Mouse (Mus musculus): ENCODE measurements around the gene Dedd2. TPM values are rescaled to one million over a fixed set of nuclear protein-coding genes. Genes with fewer than 3 reads are reported as not detected.
A peak's percentile ranks its signal among the peaks of the same experiment; 100 is the strongest.
"Not testable (repeated sequence)": the region's sequence is repeated elsewhere in the genome, so short reads cannot be mapped to it uniquely, and the experiment has no call there.

The Dedd2 gene
- polyA plus RNA-seq (2015; fragmentation: Nextera tagmentation; extraction: Ambion mirVana) = 13.2 and 14.7 TPM in 2 replicates

GRCm38 (mm10) chr7:25220457-25221101, at the start of gene Dedd2:
Dedd2 (minus strand) TSS chr7:25220615.
- no peak for ATAC-seq (ENCODE audit: insufficient number of reproducible peaks, low FRiP score, low TSS enrichment, low read depth)
- H3K36me3 ChIP-seq = peaks cover 16% of the 10 kb centered on the region
- 3% methylated on average over 20 of the region's 20 CpGs for WGBS

GRCm38 (mm10) chr7:25269545-25270271, 49.3 kb upstream of the Dedd2 start:
- Histone ChIP-seq H3K27me3 (no peaks in the 10 kb centered on the region), H3K4me2 (replicated peaks) (peak overlapping the region; percentile 61), H3K36me3 (peaks cover 29% of the 10 kb centered on the region), H3K4me3 (replicated peaks) (peak overlapping the region; percentile 74), H3K9ac (peak overlapping the region; percentile 82), H3K27ac (replicated peaks) (peak overlapping the region; percentile 87; the same call in 1 of the 2 replicates), H3K4me1 (peaks cover 40% of the 10 kb centered on the region), H3K9me3 (replicated peaks) (no peaks in the 10 kb centered on the region)
- no peak for ATAC-seq (ENCODE audit: insufficient number of reproducible peaks, low FRiP score, low TSS enrichment, low read depth)
- WGBS = 74% methylated on average over 8 of the region's 8 CpGs

More at GRCm38 (mm10) chr7:25220457-25221101, at the start of gene Dedd2:
- H3K27ac ChIP-seq (replicated peaks) = peak within 1 kb of the TSS; percentile 93
- H3K4me1 ChIP-seq = peaks cover 38% of the 10 kb centered on the region
- H3K4me3 ChIP-seq (replicated peaks) = peak within 1 kb of the TSS; percentile 82
- H3K9ac ChIP-seq = peak within 1 kb of the TSS; percentile 67
- no peaks in the 10 kb centered on the region for H3K9me3 ChIP-seq (replicated peaks)
- H3K27me3 ChIP-seq = no peaks in the 10 kb centered on the region
- peak within 1 kb of the TSS; percentile 94 for H3K4me2 ChIP-seq (replicated peaks)

- Histone ChIP-seq H3K4me1 (peaks cover 34% of the 10 kb centered on the region), H3K36me3 (peaks cover 29% of the 10 kb centered on the region), H3K27me3 (no peaks in the 10 kb centered on the region), H3K27ac (replicated peaks) (peak overlapping the region; percentile 87), H3K4me3 (replicated peaks) (peak overlapping the region; percentile 74), H3K9ac (peak overlapping the region; percentile 82), H3K9me3 (replicated peaks) (no peaks in the 10 kb centered on the region), H3K4me2 (replicated peaks) (peak overlapping the region; percentile 61)
- ATAC-seq (ENCODE audit: insufficient number of reproducible peaks, low FRiP score, low TSS enrichment, low read depth) = no peak
- 35% methylated on average over 4 of the region's 4 CpGs for WGBS
Observed at GRCm38 (mm10) chr7:25269029-25269428, 48.6 kb upstream of the Dedd2 start.

- Histone ChIP-seq H3K27me3 (no peaks in the 10 kb centered on the region), H3K4me1 (peaks cover 29% of the 10 kb centered on the region), H3K27ac (replicated peaks) (peak overlapping the region; percentile 87), H3K4me3 (replicated peaks) (peak overlapping the region; percentile 74), H3K4me2 (replicated peaks) (peak overlapping the region; percentile 61), H3K36me3 (peaks cover 25% of the 10 kb centered on the region), H3K9me3 (replicated peaks) (no peaks in the 10 kb centered on the region), H3K9ac (peak overlapping the region; percentile 82)
- no peak for ATAC-seq (ENCODE audit: insufficient number of reproducible peaks, low FRiP score, low TSS enrichment, low read depth)
- WGBS = 3% methylated on average over 7 of the region's 7 CpGs
Observed at GRCm38 (mm10) chr7:25268588-25268987, 48.2 kb upstream of the Dedd2 start.

- peak overlapping the region; percentile 82 for H3K9ac ChIP-seq
- H3K4me1 ChIP-seq = peaks cover 22% of the 10 kb centered on the region
- no peaks in the 10 kb centered on the region for H3K9me3 ChIP-seq (replicated peaks)
- peaks cover 18% of the 10 kb centered on the region for H3K36me3 ChIP-seq
- H3K4me2 ChIP-seq (replicated peaks) = peak overlapping the region; percentile 61
- peak overlapping the region; percentile 74 for H3K4me3 ChIP-seq (replicated peaks)
- ATAC-seq (ENCODE audit: insufficient number of reproducible peaks, low FRiP score, low TSS enrichment, low read depth) = peak; percentile 94
- WGBS = under 1% methylated on average over 33 of the region's 33 CpGs
- no peaks in the 10 kb centered on the region for H3K27me3 ChIP-seq
- peak overlapping the region; percentile 96 for H3K27ac ChIP-seq (replicated peaks)
Observed at GRCm38 (mm10) chr7:25267751-25268463, 47.5 kb upstream of the Dedd2 start.

- Histone ChIP-seq H3K4me2 (replicated peaks) (peak within 1 kb of the TSS; percentile 61), H3K27me3 (no peaks in the 10 kb centered on the region), H3K4me1 (peaks cover 22% of the 10 kb centered on the region), H3K36me3 (peaks cover 13% of the 10 kb centered on the region), H3K4me3 (replicated peaks) (peak within 1 kb of the TSS; percentile 74), H3K27ac (replicated peaks) (peak within 1 kb of the TSS; percentile 96), H3K9me3 (replicated peaks) (no peaks in the 10 kb centered on the region), H3K9ac (peak within 1 kb of the TSS; percentile 82)
- WGBS = 2% methylated on average over 29 of the region's 29 CpGs
- peak; percentile 90 for ATAC-seq (ENCODE audit: insufficient number of reproducible peaks, low FRiP score, low TSS enrichment, low read depth)
Observed at GRCm38 (mm10) chr7:25267301-25267750, 46.9 kb upstream of the Dedd2 start, which contains the start of gene Cic. Cic (plus strand) TSS chr7:25267704.

- Histone ChIP-seq H3K27ac (replicated peaks) (peak overlapping the region; percentile 96; the same call in 1 of the 2 replicates), H3K27me3 (no peaks in the 10 kb centered on the region), H3K4me3 (replicated peaks) (peak overlapping the region; percentile 74; the same call in 1 of the 2 replicates), H3K36me3 (peaks cover 3% of the 10 kb centered on the region), H3K9ac (no peak overlapping the region), H3K4me2 (replicated peaks) (peak overlapping the region; percentile 60), H3K4me1 (peaks cover 22% of the 10 kb centered on the region), H3K9me3 (replicated peaks) (no peaks in the 10 kb centered on the region)
- ATAC-seq (ENCODE audit: insufficient number of reproducible peaks, low FRiP score, low TSS enrichment, low read depth) = no peak
- WGBS = 87% methylated on average over 8 of the region's 8 CpGs
Observed at GRCm38 (mm10) chr7:25266180-25266962, 46.0 kb upstream of the Dedd2 start.

- H3K27ac ChIP-seq (replicated peaks); H3K4me3 ChIP-seq (replicated peaks); H3K9ac ChIP-seq; H3K9me3 ChIP-seq (replicated peaks); H3K36me3 ChIP-seq; ATAC-seq (ENCODE audit: insufficient number of reproducible peaks, low FRiP score, low TSS enrichment, low read depth); H3K4me2 ChIP-seq (replicated peaks); H3K27me3 ChIP-seq: not testable (repeated sequence)
- WGBS = 85% methylated on average over 5 of the region's 5 CpGs
- peaks cover 22% of the 10 kb centered on the region for H3K4me1 ChIP-seq
Observed at GRCm38 (mm10) chr7:25265743-25266142, 45.3 kb upstream of the Dedd2 start.

GRCm38 (mm10) chr7:25263968-25264870, 43.8 kb upstream of the Dedd2 start:
- 31% methylated on average over 17 of the region's 17 CpGs for WGBS

GRCm38 (mm10) chr7:25261896-25262295, 41.5 kb upstream of the Dedd2 start:
- H3K9ac ChIP-seq = no peak overlapping the region
- no peak overlapping the region for H3K27ac ChIP-seq (replicated peaks)
- peaks cover 1% of the 10 kb centered on the region; the same call in 1 of the 2 replicates for H3K4me1 ChIP-seq
- 87% methylated on average over 1 of the region's 1 CpGs for WGBS
- no peaks in the 10 kb centered on the region for H3K36me3 ChIP-seq
- H3K9me3 ChIP-seq (replicated peaks) = no peaks in the 10 kb centered on the region
- ATAC-seq (ENCODE audit: insufficient number of reproducible peaks, low FRiP score, low TSS enrichment, low read depth) = no peak
- H3K4me2 ChIP-seq (replicated peaks) = no peak overlapping the region
- no peaks in the 10 kb centered on the region for H3K27me3 ChIP-seq
- H3K4me3 ChIP-seq (replicated peaks) = no peak overlapping the region

More at GRCm38 (mm10) chr7:25263968-25264870, 43.8 kb upstream of the Dedd2 start:
- no peaks in the 10 kb centered on the region for H3K27me3 ChIP-seq
- no peak overlapping the region for H3K4me3 ChIP-seq (replicated peaks)
- peaks cover 8% of the 10 kb centered on the region for H3K4me1 ChIP-seq
- no peak for ATAC-seq (ENCODE audit: insufficient number of reproducible peaks, low FRiP score, low TSS enrichment, low read depth)
- no peak overlapping the region for H3K9ac ChIP-seq
- no peaks in the 10 kb centered on the region for H3K36me3 ChIP-seq
- no peaks in the 10 kb centered on the region for H3K9me3 ChIP-seq (replicated peaks)
- H3K27ac ChIP-seq (replicated peaks) = no peak overlapping the region
- H3K4me2 ChIP-seq (replicated peaks) = no peak overlapping the region

Data from embryonic facial prominence, embryonic 15.5 days (tissue).